Mouse (Mus musculus) T-helper 17 cell (primary cell): Measurements from ENCODE around the gene Pdzd7.

Experiments used
- in situ Hi-C, 2 experiments: fragments of 300-600 bp; cut with MboI, MseI; formaldehyde crosslinking; loops; 1 replicate in 1 of 2; 2 replicates in 1 of 2; pipeline ENCODE4 v1.15.1; 2025; ENCODE audit warnings: high pct_unique_total_duplicates in 2 of 2

Pdzd7 gene

DNA sequence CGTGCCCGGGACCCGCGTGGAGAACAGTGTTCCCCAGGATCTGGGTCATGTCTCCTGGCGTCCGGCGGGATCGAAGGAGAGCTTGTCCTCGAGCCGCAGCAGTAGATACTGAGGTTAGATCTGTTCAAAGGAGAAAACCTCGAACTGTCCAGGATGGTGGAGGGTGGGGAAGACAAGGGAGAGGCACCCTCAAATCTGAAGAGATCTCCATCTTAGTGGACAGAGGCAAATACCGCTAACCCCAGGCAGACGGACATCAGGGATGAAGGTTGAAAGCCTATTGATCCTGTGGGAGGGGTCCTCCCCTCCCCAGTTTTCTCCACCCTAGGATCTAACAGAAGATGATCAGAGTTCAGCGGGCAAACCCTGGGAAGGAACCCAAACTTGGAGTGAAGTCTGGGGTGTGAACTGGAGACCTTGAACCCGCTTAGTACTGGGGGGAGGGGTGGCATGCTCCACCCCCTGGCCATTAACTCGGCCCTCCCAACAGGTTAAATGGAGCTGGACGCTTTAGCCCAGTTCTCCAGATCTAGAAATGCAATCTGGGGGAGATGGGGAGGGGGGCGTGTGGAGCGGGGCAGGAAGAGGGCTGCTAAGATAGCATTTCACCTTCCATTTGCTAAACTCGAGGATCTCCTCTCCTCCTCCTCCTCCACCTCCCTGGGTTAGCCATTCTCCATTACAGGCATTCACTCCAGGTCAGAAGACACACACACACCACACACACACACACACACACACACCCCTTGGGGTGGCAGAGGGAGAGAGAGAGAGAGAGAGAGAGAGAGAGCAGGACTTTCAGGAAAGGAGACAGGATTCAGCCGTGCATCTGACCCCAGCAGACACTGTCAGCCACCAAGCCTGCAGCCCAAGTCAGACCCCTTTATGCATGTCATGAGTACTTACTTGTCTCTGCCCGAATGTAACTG is 55.7 kb downstream of the Pdzd7 start:
- in situ Hi-C loops = loop anchor here in 1 of 2 experiments (10.0 kb wide), 1 partner anchor 55 kb away; the partner anchor contains the start of gene Slf2

DNA sequence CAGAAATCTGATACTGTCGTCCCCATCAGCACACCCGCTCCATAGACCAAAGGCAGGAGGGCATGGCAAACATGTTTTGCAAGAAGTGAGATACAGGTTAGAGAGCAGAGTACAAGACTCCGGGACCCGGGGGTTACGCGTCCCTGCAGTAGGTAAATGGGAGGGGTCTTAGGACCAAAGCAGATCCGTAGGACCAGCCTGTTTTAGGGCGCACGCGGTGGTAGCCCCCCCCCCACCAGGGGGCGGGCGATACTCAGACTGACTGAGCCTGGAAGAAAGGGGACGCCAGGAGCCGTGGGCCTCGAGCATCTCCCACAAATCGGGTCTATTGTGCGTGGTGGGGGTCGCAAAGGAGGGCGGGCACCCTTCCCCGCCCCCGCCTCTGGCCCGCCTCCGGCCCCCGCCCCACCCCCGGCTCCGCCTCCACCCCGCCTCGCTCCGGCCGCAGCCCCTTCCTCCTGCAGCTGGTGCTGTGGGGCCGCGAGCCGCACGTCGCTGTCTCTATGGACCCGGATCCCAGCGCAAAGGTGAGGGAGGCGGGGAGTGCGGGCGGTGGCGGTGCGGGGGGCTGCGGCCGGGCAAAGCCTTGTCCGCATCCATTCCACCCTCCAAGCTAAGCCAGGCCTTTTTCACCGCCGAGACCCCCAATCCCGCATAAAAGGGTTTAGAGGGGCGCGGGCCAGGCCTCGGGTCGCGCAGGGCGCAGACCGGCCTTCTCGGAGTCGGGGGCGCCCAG is 56.5 kb downstream of the Pdzd7 start, which contains the start of gene Sema4g:
TSS of gene Sema4g (plus strand) at position 271 of the 736 bp plus-strand sequence.
- in situ Hi-C loops = no loop called here

DNA sequence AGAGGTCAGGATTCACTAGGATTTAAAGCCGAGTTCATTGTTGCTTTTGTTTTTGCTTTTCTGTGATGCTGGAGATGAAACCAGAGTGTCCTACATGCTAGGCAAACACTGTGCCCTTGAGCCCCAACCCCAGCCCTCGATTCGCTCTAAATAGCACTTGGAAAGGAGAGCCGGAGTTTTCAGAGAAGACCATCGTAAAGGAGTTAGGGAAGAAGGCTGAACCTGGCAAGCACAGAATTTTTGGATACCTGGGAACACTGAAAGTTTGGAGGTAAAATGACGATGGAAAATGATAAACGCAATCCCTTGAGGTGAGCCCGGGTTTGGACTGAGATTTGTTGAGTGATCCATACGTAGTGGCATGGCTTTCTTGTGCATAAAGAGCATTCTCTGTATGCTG is 57.2 kb downstream of the Pdzd7 start:
- in situ Hi-C loops = no loop called here

DNA sequence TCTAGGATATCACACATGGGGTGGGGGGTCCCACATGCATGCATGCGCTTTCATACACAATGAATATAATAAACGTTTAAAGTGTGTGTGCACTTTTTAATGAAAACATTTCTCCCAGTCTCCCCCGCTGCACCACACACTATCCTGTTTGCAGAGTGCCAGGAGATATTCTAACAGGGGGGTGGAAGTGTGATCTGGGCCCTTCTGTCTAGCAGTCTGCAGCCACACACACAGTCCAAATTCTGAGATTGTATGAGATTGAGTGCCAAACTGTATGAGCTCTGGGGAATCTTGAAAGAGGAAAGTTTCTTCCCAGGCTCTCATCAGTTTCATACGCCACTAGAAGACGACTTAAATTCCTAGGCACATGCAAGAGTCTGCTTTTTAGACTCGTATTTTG is 57.7 kb downstream of the Pdzd7 start:
- in situ Hi-C loops = no loop called here

DNA sequence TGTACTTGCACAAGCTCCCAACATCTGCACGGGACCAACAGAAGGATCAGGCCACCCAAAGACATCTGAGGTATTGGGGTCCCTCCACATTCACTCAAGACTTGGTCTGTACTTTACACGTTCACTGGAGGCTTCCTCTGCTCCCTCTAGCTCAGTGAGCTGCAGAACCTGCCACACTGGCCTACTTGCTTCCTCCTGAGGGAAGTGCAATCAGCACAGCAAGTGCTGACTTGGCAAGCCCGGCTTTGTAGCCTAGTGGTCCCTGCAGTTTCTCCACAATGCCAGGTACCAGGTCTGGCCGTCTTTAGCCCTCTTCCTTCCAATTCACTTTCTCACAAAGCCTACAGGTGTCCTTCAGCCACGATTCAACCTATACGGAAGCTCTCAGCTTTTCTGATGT is 58.5 kb downstream of the Pdzd7 start:
- in situ Hi-C loops = no loop called here

DNA sequence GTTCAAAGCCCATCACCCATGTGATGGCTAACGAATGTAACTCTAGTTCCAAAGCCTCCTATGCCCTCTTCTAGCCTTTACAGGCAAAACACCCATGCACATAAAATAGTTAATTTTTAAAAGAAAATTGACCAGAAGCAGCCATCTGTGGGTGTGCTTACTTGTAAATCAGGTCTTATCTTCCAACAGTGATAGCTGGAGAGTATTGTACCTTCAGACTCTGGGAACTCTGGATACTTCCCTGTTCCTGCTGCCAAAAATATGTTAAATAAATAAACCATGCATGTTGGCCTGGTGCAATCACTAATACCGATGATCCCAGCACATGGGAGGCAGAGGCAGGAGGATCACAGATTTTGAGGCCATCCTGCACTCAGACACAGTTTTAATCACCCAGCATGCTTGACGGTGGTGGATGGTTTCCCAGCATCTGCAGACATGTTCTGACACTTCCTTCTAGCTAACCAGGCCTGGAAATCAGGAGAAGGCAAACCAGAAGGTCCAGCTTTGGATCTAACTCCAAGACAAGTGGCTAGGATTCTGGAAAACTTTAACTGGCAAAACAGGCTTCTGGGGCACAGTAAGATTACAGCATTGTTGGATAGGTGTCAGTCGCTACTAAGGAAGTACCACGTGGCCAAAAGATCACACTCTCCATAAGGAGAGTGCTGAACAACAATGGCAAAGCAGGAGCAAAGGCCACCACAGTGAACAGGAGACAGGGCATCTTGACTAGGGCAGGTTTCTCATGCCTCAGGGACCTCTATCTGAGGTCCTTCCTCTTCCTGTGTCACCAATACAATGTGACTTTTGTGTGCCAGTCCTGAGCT is 60.1 kb downstream of the Pdzd7 start:
- in situ Hi-C loops = no loop called here

DNA sequence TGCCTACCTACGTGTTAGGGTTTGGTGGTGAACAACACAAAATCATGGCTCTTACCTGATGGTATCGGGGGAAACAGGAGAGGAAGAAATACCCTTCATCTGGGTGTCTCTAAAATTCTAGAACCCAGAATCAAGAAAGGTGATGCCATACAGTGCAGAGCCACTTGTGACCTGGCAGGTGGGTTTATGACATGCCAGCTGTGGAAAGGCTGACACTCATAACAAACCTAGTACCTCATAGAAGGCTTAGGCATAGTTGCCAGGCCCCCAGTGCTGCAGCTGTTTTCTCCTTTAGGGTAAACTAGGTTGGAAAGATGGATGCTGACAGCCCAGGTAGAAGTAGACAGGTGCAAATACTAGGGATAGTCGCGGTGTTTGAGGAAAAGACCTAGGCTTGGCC is 61.1 kb downstream of the Pdzd7 start:
- in situ Hi-C loops = no loop called here

DNA sequence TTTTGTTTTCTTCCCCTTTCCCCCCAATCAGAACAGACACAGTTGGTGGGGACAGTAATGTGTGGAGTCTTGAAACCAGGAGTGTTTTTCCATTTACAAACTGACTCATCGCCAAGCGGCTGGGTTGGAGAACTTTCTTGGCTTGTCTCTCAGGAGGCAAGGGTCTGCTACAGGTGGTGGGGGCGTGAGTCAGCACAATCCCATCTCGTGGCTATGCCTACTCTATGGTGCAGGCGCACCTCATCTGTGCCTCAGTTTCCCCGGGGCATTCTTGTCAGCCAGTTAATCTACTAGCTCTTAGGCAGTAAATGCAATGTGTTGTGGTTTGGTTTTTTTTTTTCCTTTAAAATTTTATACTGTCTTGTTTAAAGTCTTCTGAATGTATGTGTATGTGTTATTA is 62.2 kb downstream of the Pdzd7 start:
- in situ Hi-C loops = no loop called here

DNA sequence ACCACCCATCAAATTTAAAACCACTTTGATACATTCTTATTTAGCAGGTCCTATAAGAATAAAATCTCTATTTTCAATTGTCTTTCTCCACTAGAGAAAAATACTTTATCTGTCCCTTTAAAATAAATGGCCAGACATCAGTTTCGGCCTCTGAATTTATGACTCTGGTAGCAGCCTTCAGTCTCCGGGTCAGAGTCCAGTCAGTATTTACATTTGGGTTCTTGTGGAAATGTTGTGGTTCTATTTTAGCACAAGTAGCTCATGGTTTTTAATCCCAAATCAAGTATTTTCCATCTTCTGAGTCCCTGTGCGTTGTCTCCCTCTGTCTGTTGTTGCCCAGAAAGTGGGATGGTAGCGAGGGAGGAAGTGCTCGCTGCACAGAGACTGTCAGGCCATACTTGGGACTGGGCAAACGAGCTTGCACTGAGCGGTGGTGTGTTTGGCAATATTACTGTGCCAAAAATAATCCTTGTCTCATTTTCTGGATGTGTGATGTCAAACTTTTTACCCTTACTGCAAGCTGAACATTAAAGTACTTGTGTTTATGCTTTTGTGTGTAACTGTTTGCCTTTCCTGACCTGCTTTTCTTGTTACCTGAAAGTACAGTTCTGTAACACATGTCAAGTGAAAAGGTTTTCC is 62.9 kb downstream of the Pdzd7 start:
- in situ Hi-C loops = no loop called here

DNA sequence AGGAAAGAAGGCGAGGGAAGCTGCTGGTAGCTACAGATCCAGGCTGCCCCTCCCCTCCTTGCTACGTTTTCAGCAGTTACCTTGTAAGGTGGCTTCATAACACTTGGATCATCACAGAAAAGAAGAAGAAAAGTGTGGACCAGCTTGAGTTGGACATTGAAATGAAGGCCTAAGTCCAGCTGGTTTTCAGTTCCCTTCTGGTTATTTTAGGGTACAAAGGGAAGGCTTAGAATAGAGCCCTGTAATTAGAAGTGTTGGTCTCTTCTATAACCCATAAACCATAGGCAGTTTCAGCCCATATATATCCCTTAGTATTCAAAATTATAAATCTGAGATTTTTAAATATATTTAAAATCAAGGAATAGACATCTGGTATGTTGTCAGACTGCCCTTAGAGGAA is 64.7 kb downstream of the Pdzd7 start:
- in situ Hi-C loops = no loop called here

DNA sequence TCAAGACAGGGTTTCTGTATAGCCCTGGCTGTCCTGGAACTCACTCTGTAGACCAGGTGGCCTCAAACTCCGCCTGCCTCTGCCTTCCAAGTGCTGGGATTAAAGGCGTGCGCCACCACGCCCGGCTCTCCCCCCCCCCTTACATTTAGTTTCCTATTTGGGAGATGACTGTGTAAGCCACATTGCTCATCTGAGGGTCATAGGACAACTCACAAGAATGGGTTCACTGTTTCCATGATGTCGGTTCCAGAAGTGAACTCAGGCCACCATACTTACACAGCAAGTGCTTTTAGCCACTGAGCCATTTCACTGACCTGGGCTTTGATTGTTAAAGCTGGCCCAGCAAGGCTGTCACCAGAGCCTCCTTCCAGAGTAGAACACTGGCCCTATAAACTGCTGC is 68.4 kb downstream of the Pdzd7 start:
- in situ Hi-C loops = no loop called here
